Mouse (Mus musculus) E14TG2a.4 (cell line): ENCODE data around the gene Gm26992.

Source experiments
- CTCF ChIP-seq: conservative IDR thresholded peaks from 2 replicates; pipeline ENCODE4 v1.5.1; 2014; ENCODE audit warnings: low read length
- NANOG ChIP-seq: IDR thresholded peaks from 2 replicates; pipeline ENCODE4 v1.6.1; 2014; ENCODE audit warnings: borderline replicate concordance, low read length, mixed read lengths

DNA sequence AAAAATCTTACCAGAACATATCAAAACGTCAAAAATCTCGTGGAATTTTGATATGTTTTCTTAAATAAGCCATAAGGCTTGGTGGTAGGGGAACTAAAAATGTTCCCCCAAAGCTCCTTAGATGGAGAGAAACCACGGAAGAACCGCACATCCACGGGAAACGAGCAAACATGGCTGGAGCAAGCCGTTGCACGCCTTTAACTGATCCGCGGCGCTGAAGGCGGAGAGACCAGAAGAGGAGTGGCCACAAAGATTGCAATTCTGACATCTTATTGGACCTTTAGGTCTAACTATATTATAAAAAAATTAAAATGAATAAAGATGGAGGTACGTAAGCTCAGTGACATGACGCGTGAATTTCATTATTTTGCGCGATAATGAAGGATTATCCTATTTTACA lies 61.2 kb downstream of the Gm26992 start:
- TF ChIP-seq CTCF (no peak), NANOG (no peak)
